Mouse (Mus musculus) adipose tissue, adult 10 weeks (tissue): ENCODE measurements around the gene Zfp931. TPM values are rescaled to one million over a fixed set of nuclear protein-coding genes. Genes with fewer than 3 reads are reported as not detected.

ENCODE experiments used
- polyA plus RNA-seq: library from polyadenylated mRNA; stranded (reverse); fragments of 350-450 nt; fragmentation: Illumina TruSeq; extraction: RNeasy Lipid Tissue Mini Kit (QIAGEN cat#74804); gene quantifications from one replicate; pipeline ENCODE4 v1.2.3, GENCODE M21; 2014; ENCODE audit warnings: low read depth, low replicate concordance

Gene Zfp931
- 12.8 TPM for polyA plus RNA-seq

GRCm38 (mm10) chr2:178078166-178078717 lies at the start of gene Zfp931:
TSS of gene Zfp931 (minus strand) at chr2:178078476.

GRCm38 (mm10) chr2:178118801-178119560 lies 40.7 kb upstream of the Zfp931 start, which contains the start of gene Phactr3:
TSS of gene Phactr3 (plus strand) at chr2:178118975.

GRCm38 (mm10) chr2:178023011-178023611 lies 55.2 kb downstream of the Zfp931 start, which contains the start of gene Zfp971:
TSS of gene Zfp971 (plus strand) at chr2:178023284.

Other genes with a start within 250 kb of the Zfp931 start
- 33.9 TPM for gene Gm14325, start 238.1 kb downstream of the Zfp931 start, polyA plus RNA-seq
- gene Gm14327, start 181.4 kb downstream of the Zfp931 start, polyA plus RNA-seq: 7.2 TPM
- 0.71 TPM for gene Zfp972, start 152.9 kb downstream of the Zfp931 start, polyA plus RNA-seq
- 18.1 TPM for gene Gm14326, start 121.2 kb downstream of the Zfp931 start, polyA plus RNA-seq
- gene Zfp971, start 55.2 kb downstream of the Zfp931 start, polyA plus RNA-seq: 9.8 TPM
- gene Phactr3, start 40.5 kb upstream of the Zfp931 start, polyA plus RNA-seq: 0.29 TPM